Mouse (Mus musculus): Measurements from ENCODE around the gene Wwtr1. TPM values are rescaled to one million over a fixed set of nuclear protein-coding genes. Genes with fewer than 3 reads are reported as not detected.

The Wwtr1 gene
- total and polyA plus RNA-seq, 2 experiments = 4.9 to 11.9 TPM

GRCm38 (mm10) chr3:57521876-57522275 is 53.8 kb downstream of the Wwtr1 start:
- Histone ChIP-seq H3K27ac (replicated peaks; ENCODE audit: insufficient read depth, low read depth, low read length) (no peak overlapping the region), H3K27me3 (ENCODE audit: control insufficient read depth, insufficient read depth, low read length) (no peaks in the 10 kb centered on the region), H3K4me1 (ENCODE audit: control insufficient read depth, insufficient read depth, low read length) (no peaks in the 10 kb centered on the region), H3K79me2 (ENCODE audit: control insufficient read depth, insufficient read depth, low read length) (peaks cover 10% of the 10 kb centered on the region; the same call in 1 of the 2 replicates), H3K36me3 (ENCODE audit: control insufficient read depth, insufficient read depth, low read length) (no peaks in the 10 kb centered on the region), H3K4me3 (ENCODE audit: insufficient read depth, low read depth, low read length) (no peak overlapping the region), H3K9ac (ENCODE audit: low read depth, low read length) (no peak overlapping the region)
- no peak for DNase-seq (ENCODE audit: extremely low read depth, low read depth, low spot score)
- TF ChIP-seq POLR2A (IDR thresholded peaks at IDR 0.05; ENCODE audit: extremely low read depth, insufficient read depth, low read length) = no peak
- TF ChIP-seq CTCF (IDR thresholded peaks at IDR 0.05; ENCODE audit: low read depth, low read length) = no peak
- WGBS = 94% methylated on average over 4 of the region's 4 CpGs

GRCm38 (mm10) chr3:57519995-57520394 is 55.7 kb downstream of the Wwtr1 start:
- TF ChIP-seq POLR2A (IDR thresholded peaks at IDR 0.05; ENCODE audit: extremely low read depth, insufficient read depth, low read length) (no peak), CTCF (IDR thresholded peaks at IDR 0.05; ENCODE audit: low read depth, low read length) (no peak)
- no peaks in the 10 kb centered on the region for H3K4me1 ChIP-seq (ENCODE audit: control insufficient read depth, insufficient read depth, low read length)
- no peak for DNase-seq (ENCODE audit: extremely low read depth, low read depth, low spot score)
- WGBS = 99% methylated on average over 7 of the region's 7 CpGs
- no peak overlapping the region for H3K27ac ChIP-seq (replicated peaks; ENCODE audit: insufficient read depth, low read depth, low read length)
- H3K4me3 ChIP-seq (ENCODE audit: insufficient read depth, low read depth, low read length) = no peak overlapping the region
- no peaks in the 10 kb centered on the region for H3K27me3 ChIP-seq (ENCODE audit: control insufficient read depth, insufficient read depth, low read length)
- H3K79me2 ChIP-seq (ENCODE audit: control insufficient read depth, insufficient read depth, low read length) = peaks cover 10% of the 10 kb centered on the region; the same call in 1 of the 2 replicates
- H3K9ac ChIP-seq (ENCODE audit: low read depth, low read length) = no peak overlapping the region
- no peaks in the 10 kb centered on the region for H3K36me3 ChIP-seq (ENCODE audit: control insufficient read depth, insufficient read depth, low read length)

- peaks cover 8% of the 10 kb centered on the region; the same call in 1 of the 2 replicates for H3K79me2 ChIP-seq (ENCODE audit: control insufficient read depth, insufficient read depth, low read length)
- H3K27me3 ChIP-seq (ENCODE audit: control insufficient read depth, insufficient read depth, low read length) = no peaks in the 10 kb centered on the region
- H3K9ac ChIP-seq (ENCODE audit: low read depth, low read length) = no peak overlapping the region
- no peaks in the 10 kb centered on the region for H3K4me1 ChIP-seq (ENCODE audit: control insufficient read depth, insufficient read depth, low read length)
- no peaks in the 10 kb centered on the region for H3K36me3 ChIP-seq (ENCODE audit: control insufficient read depth, insufficient read depth, low read length)
- TF ChIP-seq POLR2A (IDR thresholded peaks at IDR 0.05; ENCODE audit: extremely low read depth, insufficient read depth, low read length) (no peak), CTCF (IDR thresholded peaks at IDR 0.05; ENCODE audit: low read depth, low read length) (no peak)
- no peak overlapping the region for H3K27ac ChIP-seq (replicated peaks; ENCODE audit: insufficient read depth, low read depth, low read length)
- no peak for DNase-seq (ENCODE audit: extremely low read depth, low read depth, low spot score)
- WGBS = 78% methylated on average over 4 of the region's 4 CpGs
- H3K4me3 ChIP-seq (ENCODE audit: insufficient read depth, low read depth, low read length) = no peak overlapping the region
These were observed 59.6 kb downstream of the Wwtr1 start for GRCm38 (mm10) chr3:57516146-57516545.

- WGBS = 98% methylated on average over 7 of the region's 7 CpGs
- Histone ChIP-seq H3K9ac (ENCODE audit: low read depth, low read length) (no peak overlapping the region), H3K27me3 (ENCODE audit: control insufficient read depth, insufficient read depth, low read length) (no peaks in the 10 kb centered on the region), H3K4me3 (ENCODE audit: insufficient read depth, low read depth, low read length) (no peak overlapping the region), H3K79me2 (ENCODE audit: control insufficient read depth, insufficient read depth, low read length) (peaks cover 4% of the 10 kb centered on the region; the same call in 1 of the 2 replicates), H3K4me1 (ENCODE audit: control insufficient read depth, insufficient read depth, low read length) (no peaks in the 10 kb centered on the region; the same call in 1 of the 2 replicates), H3K27ac (replicated peaks; ENCODE audit: insufficient read depth, low read depth, low read length) (no peak overlapping the region), H3K36me3 (ENCODE audit: control insufficient read depth, insufficient read depth, low read length) (no peaks in the 10 kb centered on the region)
- TF ChIP-seq CTCF (IDR thresholded peaks at IDR 0.05; ENCODE audit: low read depth, low read length) = no peak
- no peak for DNase-seq (ENCODE audit: extremely low read depth, low read depth, low spot score)
These were observed 60.7 kb downstream of the Wwtr1 start for GRCm38 (mm10) chr3:57515044-57515443.

DNA sequence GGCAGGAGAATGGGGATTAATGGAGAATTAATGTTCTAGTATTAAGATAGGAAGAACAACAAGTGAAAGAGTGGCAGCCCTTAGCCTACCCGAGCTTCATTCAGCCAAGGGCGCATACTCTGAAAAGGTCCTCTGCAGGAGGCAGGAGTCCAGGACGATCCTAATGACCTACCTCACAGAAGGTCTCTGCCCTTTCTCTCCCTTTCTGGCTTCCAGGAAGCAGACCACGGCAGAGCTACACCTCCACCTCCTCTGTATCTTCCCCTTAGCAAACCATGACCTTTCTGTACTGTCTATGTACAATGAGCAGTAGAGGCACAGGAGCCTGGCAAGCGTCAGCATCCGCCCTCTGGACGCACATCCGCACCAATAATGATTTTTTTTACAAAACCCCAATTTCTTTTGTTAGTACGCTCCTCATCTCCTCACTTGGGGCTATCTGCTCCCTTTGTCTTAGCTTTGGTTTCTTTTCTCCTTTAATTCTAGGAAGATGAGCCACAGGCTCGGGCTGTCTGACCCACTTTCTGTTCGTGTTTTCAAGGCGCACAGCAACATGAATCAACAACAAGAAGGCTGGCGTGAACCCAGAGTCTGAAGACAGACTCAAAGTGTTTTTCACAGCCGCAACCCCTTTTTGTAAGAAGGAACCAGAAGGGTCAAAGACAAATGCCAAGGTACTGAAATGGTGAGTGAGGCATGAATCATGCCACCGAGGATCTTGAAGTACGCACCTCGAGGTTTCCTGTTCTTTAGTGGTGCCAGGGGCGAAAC is 63.7 kb downstream of the Wwtr1 start:
- Histone ChIP-seq H3K79me2 (ENCODE audit: control insufficient read depth, insufficient read depth, low read length) (peaks cover 7% of the 10 kb centered on the region; the same call in 1 of the 2 replicates), H3K9ac (ENCODE audit: low read depth, low read length) (no peak overlapping the region), H3K4me1 (ENCODE audit: control insufficient read depth, insufficient read depth, low read length) (no peaks in the 10 kb centered on the region; the same call in 1 of the 2 replicates), H3K27me3 (ENCODE audit: control insufficient read depth, insufficient read depth, low read length) (no peaks in the 10 kb centered on the region), H3K27ac (replicated peaks; ENCODE audit: insufficient read depth, low read depth, low read length) (no peak overlapping the region), H3K36me3 (ENCODE audit: control insufficient read depth, insufficient read depth, low read length) (no peaks in the 10 kb centered on the region), H3K4me3 (ENCODE audit: insufficient read depth, low read depth, low read length) (no peak overlapping the region)
- TF ChIP-seq POLR2A (IDR thresholded peaks at IDR 0.05; ENCODE audit: extremely low read depth, insufficient read depth, low read length) (no peak), CTCF (IDR thresholded peaks at IDR 0.05; ENCODE audit: low read depth, low read length) (no peak)
- WGBS = 81% methylated on average over 18 of the region's 18 CpGs
- no peak for DNase-seq (ENCODE audit: extremely low read depth, low read depth, low spot score)

All from liver, adult 2 months (tissue).